Mouse (Mus musculus) small intestine, adult 2 months (tissue): ENCODE measurements around the gene Olfr1339. TPM values are rescaled to one million over a fixed set of nuclear protein-coding genes. Genes with fewer than 3 reads are reported as not detected.

Experiments
- H3K27ac ChIP-seq: fragments of 200-500 bp; 2 replicates; pipeline ENCODE4 v1.5.1; 2012; ENCODE audit warnings: low read depth, low read length, control low read depth, inconsistent platforms; ENCODE audit not compliant: insufficient read depth
- H3K27me3 ChIP-seq: fragments of 200-500 bp; 2 replicates; pipeline ENCODE4 v1.6.1; 2012; ENCODE audit warnings: mild to moderate bottlenecking, moderate library complexity, low read length, inconsistent platforms; ENCODE audit not compliant: control insufficient read depth, insufficient read depth
- H3K36me3 ChIP-seq: fragments of 200-500 bp; 2 replicates; pipeline ENCODE4 v1.6.1; 2012; ENCODE audit warnings: mild to moderate bottlenecking, low read length, control low read depth, inconsistent platforms; ENCODE audit not compliant: control insufficient read depth, insufficient read depth
- H3K4me1 ChIP-seq: fragments of 200-500 bp; 2 replicates; pipeline ENCODE4 v1.6.1; 2012; ENCODE audit warnings: low read length, inconsistent platforms, mixed read lengths; ENCODE audit not compliant: control insufficient read depth, insufficient read depth, insufficient read length
- H3K4me3 ChIP-seq: fragments of 200-500 bp; 2 replicates; pipeline ENCODE4 v1.5.1; 2012; ENCODE audit warnings: low read depth, mild to moderate bottlenecking, control low read depth, inconsistent platforms, low read length, moderate library complexity
- CTCF ChIP-seq: fragments of 200-500 bp; IDR thresholded peaks from 2 replicates; pipeline ENCODE4 v1.5.1; 2012; ENCODE audit warnings: low read depth, mild to moderate bottlenecking, control low read depth, inconsistent platforms, low read length, moderate library complexity, mixed read lengths; ENCODE audit not compliant: insufficient replicate concordance, insufficient read length; ENCODE audit errors: extremely low read depth
- POLR2A ChIP-seq: fragments of 200-500 bp; IDR thresholded peaks from 2 replicates; pipeline ENCODE4 v1.6.1; 2012; ENCODE audit warnings: low read depth, mild to moderate bottlenecking, control low read depth, inconsistent platforms, low read length, moderate library complexity
- WGBS: fragments of 180-500 bp; shearing (Covaris S2); methylation state at CpG from one replicate; pipeline ENCODE4 v1.1.7; 2018; 5-methylcytosine and 5-hydroxymethylcytosine counted together
- polyA plus RNA-seq: library from polyadenylated mRNA; depleted of rRNA; stranded (reverse); fragments of >200 nt; gene quantifications from 2 replicates; pipeline ENCODE4 v1.2.3, GENCODE M21; 2012; rRNA removed

The Olfr1339 gene
- polyA plus RNA-seq, 1 experiment, result not detected

- Histone ChIP-seq H3K36me3 (no peaks in the 10 kb centered on the region), H3K4me3 (no peak overlapping the region), H3K4me1 (no peaks in the 10 kb centered on the region), H3K27me3 (no peaks in the 10 kb centered on the region), H3K27ac (no peak overlapping the region)
- TF ChIP-seq POLR2A (no peak), CTCF (no peak)
- 54% methylated on average over 10 of the region's 10 CpGs for WGBS
These were observed 10.1 kb upstream of the Olfr1339 start for GRCm38 (mm10) chr4:118721742-118722483.

DNA sequence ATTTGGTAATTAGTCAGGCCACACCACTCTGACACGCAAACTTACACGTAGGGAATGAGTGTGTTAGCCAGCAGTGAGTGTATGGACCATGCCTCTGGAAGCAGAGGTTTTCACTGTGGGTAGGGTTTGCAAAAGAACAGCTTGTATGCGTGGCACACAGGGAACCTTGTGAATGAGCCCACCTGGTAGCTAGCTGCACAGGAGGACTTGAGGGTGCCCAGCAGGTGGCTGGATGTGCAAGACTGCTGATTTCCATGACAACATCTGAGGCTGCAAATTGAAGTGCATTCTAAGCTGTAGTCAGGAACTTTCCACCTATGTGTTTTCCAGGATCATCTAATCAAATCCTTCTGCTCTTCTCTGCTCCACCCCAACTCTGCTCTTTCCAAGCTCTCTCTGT, 7.6 kb downstream of the Olfr1339 start:
- H3K36me3 ChIP-seq, result no peaks in the 10 kb centered on the region
- H3K4me1 ChIP-seq, result no peaks in the 10 kb centered on the region
- no peak overlapping the region for H3K27ac ChIP-seq
- TF ChIP-seq POLR2A, result no peak
- TF ChIP-seq CTCF, result no peak
- WGBS, result 77% methylated on average over 3 of the region's 3 CpGs
- no peaks in the 10 kb centered on the region for H3K27me3 ChIP-seq
- no peak overlapping the region for H3K4me3 ChIP-seq

GRCm38 (mm10) chr4:118740988-118741698, 9.2 kb downstream of the Olfr1339 start:
- H3K27ac ChIP-seq, result no peak overlapping the region
- TF ChIP-seq POLR2A (no peak), CTCF (no peak)
- no peaks in the 10 kb centered on the region for H3K27me3 ChIP-seq
- WGBS, result 7% methylated on average over 11 of the region's 11 CpGs
- no peaks in the 10 kb centered on the region for H3K36me3 ChIP-seq
- H3K4me1 ChIP-seq, result no peaks in the 10 kb centered on the region
- no peak overlapping the region for H3K4me3 ChIP-seq

DNA sequence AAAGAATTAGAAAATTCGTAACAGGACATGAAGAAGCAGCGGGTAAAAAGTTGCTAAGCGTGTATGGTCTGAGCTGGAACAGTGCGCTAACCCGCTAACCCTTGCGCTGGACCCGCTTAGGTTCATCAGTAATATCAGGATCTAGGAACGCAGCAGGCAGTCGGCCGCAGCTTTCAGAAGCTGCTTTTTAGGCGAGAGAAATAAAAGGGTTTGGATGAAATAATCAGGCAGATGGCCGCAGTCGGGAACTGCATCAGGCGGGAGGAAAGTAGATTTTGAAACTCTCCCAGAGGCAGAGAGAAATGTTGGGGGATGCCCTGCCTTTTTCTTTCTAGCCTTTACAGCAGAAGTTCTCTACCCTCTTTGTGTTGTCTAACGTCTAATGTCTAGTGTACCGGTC, 9.9 kb downstream of the Olfr1339 start:
- Histone ChIP-seq H3K27me3 (no peaks in the 10 kb centered on the region), H3K4me1 (no peaks in the 10 kb centered on the region), H3K36me3 (no peaks in the 10 kb centered on the region), H3K27ac (no peak overlapping the region), H3K4me3 (no peak overlapping the region)
- TF ChIP-seq POLR2A (no peak), CTCF (no peak)
- WGBS, result 34% methylated on average over 16 of the region's 16 CpGs

DNA sequence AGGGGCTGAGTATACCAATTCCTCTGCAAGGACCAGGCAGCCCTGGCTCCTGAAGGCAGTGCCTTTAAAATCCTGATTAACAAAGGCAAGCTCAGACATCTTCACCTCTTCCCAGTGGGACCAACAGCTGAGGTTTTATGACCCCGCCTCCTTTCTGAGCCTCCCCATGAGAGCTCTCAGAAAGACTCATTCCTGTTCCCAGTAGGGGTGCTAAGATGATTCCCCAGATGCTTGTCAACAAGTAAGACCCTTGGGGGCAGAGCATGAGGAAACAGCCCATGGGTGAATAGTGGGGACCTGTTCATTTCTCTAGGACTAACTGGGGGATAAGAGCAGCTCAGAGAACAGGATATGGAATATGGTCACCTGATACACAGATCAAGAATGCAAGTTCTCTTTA, 26.7 kb downstream of the Olfr1339 start, which contains the start of gene Olfr1338:
Gene Olfr1338, minus strand, starts transcription at position 101 of the 400 bp plus-strand sequence.
- WGBS, result 72% methylated on average over 1 of the region's 1 CpGs
- Histone ChIP-seq H3K27me3 (no peaks in the 10 kb centered on the region), H3K27ac (no peak within 1 kb of the TSS), H3K4me3 (no peak within 1 kb of the TSS), H3K4me1 (no peaks in the 10 kb centered on the region), H3K36me3 (no peaks in the 10 kb centered on the region)
- TF ChIP-seq POLR2A, result no peak
- no peak for TF ChIP-seq CTCF

GRCm38 (mm10) chr4:118782486-118782885, 50.5 kb downstream of the Olfr1339 start, which contains the start of gene Olfr1337:
Gene Olfr1337 (minus strand): TSS chr4:118782586.
- H3K27ac ChIP-seq, result no peak within 1 kb of the TSS
- no peaks in the 10 kb centered on the region for H3K36me3 ChIP-seq
- H3K27me3 ChIP-seq, result no peaks in the 10 kb centered on the region
- no peak within 1 kb of the TSS for H3K4me3 ChIP-seq
- H3K4me1 ChIP-seq, result no peaks in the 10 kb centered on the region
- 70% methylated on average over 2 of the region's 2 CpGs for WGBS
- TF ChIP-seq CTCF (no peak), POLR2A (no peak)

Other genes with a start within 250 kb of the Olfr1339 start
- 8.6 and 16.2 TPM in 2 replicates for gene Tie1, start 242.1 kb upstream of the Olfr1339 start, polyA plus RNA-seq
- gene 2610528J11Rik, start 205.2 kb upstream of the Olfr1339 start, polyA plus RNA-seq, result 62.2 and 164 TPM in 2 replicates
- 37.2 and 68.8 TPM in 2 replicates for gene Tmem125, start 188.1 kb upstream of the Olfr1339 start, polyA plus RNA-seq
- gene Cfap57, start 111.4 kb upstream of the Olfr1339 start, polyA plus RNA-seq, result not detected in 2 replicates
- 4.5 and 11.2 TPM in 2 replicates for gene Ebna1bp2, start 111.4 kb upstream of the Olfr1339 start, polyA plus RNA-seq
- not detected in 2 replicates for gene Olfr62, start 73.2 kb upstream of the Olfr1339 start, polyA plus RNA-seq
- 0.24 TPM in 1 of 2 replicates, not detected in the other for gene Olfr1342, start 39.4 kb upstream of the Olfr1339 start, polyA plus RNA-seq
- gene Olfr1341, start 28.7 kb upstream of the Olfr1339 start, polyA plus RNA-seq, result not detected in 2 replicates
- gene Olfr1340, start 12.0 kb upstream of the Olfr1339 start, polyA plus RNA-seq, result not detected in 2 replicates
- gene Olfr1338, start 26.6 kb downstream of the Olfr1339 start, polyA plus RNA-seq, result not detected in 2 replicates
- gene Olfr1337, start 50.4 kb downstream of the Olfr1339 start, polyA plus RNA-seq, result not detected in 2 replicates
- gene Olfr1335, start 77.8 kb downstream of the Olfr1339 start, polyA plus RNA-seq, result not detected in 2 replicates
- not detected in 2 replicates for gene Olfr1333, start 104.1 kb downstream of the Olfr1339 start, polyA plus RNA-seq
- not detected in 2 replicates for gene Olfr1331, start 132.5 kb downstream of the Olfr1339 start, polyA plus RNA-seq
- not detected in 2 replicates for gene Olfr1330, start 156.4 kb downstream of the Olfr1339 start, polyA plus RNA-seq
- not detected in 2 replicates for gene Olfr1329, start 185.3 kb downstream of the Olfr1339 start, polyA plus RNA-seq
- not detected in 2 replicates for gene Olfr1328, start 206.4 kb downstream of the Olfr1339 start, polyA plus RNA-seq
- gene Lao1, start 229.4 kb downstream of the Olfr1339 start, polyA plus RNA-seq, result not detected in 2 replicates